Mouse (Mus musculus) heart, postnatal 0 days (tissue): ENCODE data around the gene Zbp1.

Experiments used
- CTCF ChIP-seq: IDR thresholded peaks from 2 replicates; pipeline ENCODE4 v1.5.1; 2016; ENCODE audit warnings: antibody characterized with exemption, control low read depth, low read depth
- EP300 ChIP-seq: IDR thresholded peaks from 2 replicates; pipeline ENCODE4 v1.6.1; 2016; ENCODE audit warnings: antibody characterized with exemption, low read depth

DNA sequence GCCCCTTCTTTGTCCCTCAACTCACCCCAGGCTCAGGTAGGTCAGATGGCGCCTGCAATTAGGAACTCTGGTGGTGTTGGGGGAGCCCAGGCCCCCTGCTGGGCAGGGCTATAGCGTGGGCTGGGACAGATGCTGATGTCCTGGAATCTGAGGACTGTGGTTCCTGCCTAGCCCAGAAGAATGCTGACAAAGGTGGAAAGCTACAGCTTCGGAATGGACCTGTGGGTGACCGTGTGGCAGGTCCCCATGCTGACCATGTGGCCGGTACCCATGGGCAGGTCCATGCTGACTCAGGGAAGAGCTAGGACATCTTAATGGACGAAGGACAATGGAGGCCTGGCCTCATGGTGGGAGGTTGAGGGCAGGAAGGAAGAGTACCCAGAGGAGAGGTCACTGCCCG lies 35.9 kb downstream of the Zbp1 start:
- TF ChIP-seq EP300 (no peak), CTCF (no peak)
